Mouse (Mus musculus): Measurements from ENCODE around the gene Gm10645.

The Gm10645 gene

DNA sequence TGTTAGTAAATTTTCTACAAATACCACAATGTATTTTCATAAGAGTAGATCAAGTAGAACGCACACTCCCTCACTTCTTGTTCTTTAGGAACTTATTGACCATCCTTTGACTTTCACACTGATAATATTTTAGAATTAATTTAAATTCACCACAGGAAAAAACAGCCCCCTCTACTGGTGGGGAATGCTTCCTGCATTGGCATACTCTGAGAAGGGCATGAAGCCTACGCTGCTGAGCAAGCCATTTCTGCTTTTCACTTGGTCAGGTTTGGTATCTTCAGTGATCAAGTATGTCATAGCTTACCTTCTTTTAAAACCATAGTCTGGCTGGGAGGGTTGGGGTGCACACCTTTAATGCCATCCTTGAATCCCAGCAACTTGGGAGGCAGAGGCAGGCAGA lies 3.7 kb upstream of the Gm10645 start:
- in situ Hi-C loops (cut with MboI; ENCODE audit: low sequenced_read_pairs) = no loop called here

DNA sequence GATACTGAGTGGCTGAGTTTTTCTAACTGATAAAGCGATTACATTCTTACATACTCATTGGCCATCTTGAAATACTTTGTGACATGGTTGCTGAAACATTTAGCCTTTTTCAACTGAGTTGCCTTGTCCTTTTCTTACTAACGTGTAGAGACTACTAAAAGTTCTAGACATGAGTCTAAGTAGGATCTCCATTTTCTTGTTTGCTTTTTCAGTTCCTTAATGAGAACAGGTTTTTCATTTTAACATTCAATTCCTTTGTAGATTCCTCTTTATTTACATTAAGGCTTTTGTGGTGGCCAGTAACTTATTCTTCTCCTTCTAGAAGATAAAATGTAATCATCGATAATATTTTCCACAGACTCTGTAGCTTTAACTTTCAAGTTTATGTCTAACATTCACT lies 3.2 kb upstream of the Gm10645 start:
- in situ Hi-C loops (cut with MboI; ENCODE audit: low sequenced_read_pairs) = no loop called here

DNA sequence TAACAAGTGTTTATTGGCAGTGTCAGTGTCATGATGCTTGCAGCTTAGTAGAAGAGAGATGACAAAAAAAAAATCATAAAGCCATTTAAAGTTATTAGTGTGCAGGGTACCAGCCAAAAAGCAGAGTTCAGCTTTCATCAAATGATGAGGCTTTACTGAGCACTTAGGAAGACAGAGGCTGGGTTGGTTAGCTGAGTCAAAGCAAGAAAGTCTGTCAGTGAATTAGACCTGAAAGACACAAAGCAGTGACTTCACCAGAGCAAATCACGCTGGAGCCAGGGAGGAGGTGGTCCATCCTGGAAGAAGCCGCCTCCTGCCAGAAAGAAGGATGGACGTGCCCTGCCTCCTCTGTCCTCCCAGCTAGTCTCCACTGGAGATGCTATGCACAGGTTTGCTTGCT lies 2.0 kb upstream of the Gm10645 start:
- in situ Hi-C loops (cut with MboI; ENCODE audit: low sequenced_read_pairs) = no loop called here

DNA sequence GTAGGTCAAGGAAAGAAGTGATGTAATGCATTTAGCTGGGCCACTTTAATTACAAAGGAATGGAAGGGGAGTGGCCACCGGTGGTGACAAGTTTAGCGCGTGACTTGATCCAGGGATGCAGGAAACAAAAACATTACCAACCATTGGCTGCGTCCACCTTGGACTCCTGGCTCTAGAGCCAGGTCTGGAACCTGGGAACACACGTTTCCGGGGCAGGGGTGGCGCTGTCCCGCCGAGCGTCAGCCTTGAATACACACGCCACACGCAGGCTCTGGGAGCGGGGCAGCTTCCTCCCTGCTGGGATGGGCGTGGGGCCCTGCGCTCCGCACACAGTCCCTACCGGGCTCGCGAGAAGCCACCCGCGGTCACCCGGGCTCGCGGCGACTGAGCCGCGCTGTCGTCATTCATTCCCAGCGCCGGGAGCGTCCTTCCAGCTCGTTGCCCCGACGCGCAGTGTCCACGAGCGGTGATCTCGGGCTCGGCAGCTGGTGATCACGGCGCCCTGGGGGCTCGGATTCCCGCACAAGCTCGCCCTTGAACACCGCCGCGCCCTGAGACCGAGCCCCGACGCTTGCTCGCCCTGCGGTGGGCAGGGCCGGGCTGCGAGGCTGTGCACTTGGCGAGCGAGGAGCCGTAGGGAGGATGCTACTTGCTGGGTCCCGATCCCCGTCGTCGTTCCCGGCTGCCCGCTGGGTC lies 587 bp downstream of the Gm10645 start, which contains the start of gene Tbc1d9:
TSS of gene Tbc1d9 (plus strand) at position 118 of the 696 bp plus-strand sequence.
- in situ Hi-C loops (cut with MboI; ENCODE audit: low sequenced_read_pairs) = no loop called here

DNA sequence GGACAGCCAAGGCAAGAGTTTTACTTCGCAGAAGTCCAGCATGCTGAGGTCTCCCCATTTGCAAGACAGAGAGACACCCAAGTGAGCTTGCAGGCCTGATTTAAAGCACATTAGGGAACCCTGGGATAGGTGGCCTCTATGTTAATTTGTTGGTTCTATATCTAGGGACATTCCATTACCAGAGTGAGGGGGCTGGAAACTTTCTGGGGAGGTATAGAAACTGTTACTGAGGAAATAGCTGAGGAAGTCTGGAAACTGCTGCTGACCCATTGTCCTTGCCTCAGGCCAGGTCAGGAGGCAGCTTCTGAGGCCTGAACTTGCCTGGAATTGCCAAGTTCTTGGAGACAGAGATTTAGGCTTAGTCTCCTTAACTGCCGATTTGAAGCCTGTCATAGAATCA lies 5.4 kb downstream of the Gm10645 start:
- in situ Hi-C loops (cut with MboI; ENCODE audit: low sequenced_read_pairs) = no loop called here

DNA sequence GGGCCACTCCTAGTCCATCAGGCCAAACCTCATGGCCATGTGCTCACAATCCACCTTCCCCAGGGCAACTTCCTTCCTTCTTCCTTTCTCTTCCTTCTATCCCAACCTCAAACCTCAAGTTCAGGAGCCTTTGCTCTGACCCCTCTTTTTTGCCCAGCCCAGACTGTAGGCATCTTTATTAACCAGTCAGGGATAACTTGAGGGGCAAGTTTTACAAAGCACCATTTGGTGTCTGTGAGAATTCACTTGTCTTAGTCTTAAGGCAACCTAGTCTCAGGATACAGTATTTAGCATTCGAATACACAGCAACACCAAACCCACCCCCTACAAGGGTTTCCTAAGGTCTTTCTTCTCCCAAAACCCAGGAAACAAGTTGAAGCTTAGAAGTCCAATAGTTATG lies 6.4 kb downstream of the Gm10645 start:
- in situ Hi-C loops (cut with MboI; ENCODE audit: low sequenced_read_pairs) = loop anchor here (10.0 kb wide), 1 partner anchor 55 kb away; no protein-coding TSS in a partner anchor

DNA sequence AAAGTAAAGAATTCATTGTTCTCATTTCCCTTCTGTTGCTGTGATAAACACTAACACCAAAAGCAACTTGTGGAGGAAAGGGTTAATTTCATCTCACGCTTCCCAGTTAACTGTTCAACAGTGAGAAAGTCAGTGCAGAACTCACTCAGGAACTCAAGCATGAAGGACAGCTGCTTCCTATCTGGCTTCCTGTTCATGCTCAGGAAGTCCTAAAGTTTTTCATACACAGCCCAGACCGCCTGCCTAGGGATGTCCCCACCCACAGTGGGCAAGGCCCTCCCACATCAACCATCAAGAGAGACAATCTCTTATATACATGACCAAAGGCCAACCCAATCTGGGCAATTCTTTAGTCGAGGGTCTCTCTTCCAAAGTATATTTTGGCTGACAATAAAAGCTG lies 7.0 kb downstream of the Gm10645 start:
- in situ Hi-C loops (cut with MboI; ENCODE audit: low sequenced_read_pairs) = loop anchor here (10.0 kb wide), 1 partner anchor 54 kb away; no protein-coding TSS in a partner anchor

DNA sequence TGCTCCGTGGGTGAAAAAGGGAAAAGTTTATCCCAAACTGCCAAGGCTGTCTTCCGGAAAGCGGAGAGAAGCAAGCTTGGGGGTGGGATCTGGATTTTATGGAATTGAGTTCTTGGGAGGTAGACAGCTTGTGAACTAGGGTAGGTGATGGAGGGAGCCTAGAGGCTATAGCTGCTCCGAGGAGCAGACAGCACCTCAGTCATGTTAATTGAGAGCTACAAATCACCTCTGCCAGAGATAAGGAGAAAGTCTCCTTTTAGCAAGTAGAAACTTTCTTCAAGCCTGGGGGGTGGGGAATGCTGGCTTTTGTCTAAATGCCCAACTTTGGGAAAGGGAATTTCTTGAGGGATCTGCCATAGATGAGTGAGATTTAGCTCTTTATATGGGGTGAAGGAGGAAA lies 10.9 kb downstream of the Gm10645 start:
- in situ Hi-C loops (cut with MboI; ENCODE audit: low sequenced_read_pairs) = loop anchor here (10.0 kb wide), 1 partner anchor 50 kb away; no protein-coding TSS in a partner anchor

DNA sequence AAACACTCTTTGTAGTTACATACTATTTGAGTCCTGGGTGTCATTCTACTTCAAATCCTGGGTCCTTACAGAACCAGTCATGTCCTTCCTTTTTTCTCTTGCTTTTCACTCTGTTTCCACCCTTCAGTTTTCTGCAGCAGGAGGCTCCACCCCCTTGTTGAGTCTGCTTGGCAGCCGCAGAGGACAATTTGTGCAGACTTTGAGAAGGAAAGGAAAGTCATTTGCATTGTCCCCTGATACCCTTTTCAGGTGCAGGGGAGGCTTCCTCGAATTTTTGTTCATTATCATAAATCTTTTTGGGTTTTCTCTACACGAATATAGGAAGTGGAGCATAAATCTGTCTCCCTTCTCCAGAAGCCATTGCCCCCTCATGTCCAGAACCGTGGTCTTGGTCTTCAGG lies 13.5 kb downstream of the Gm10645 start:
- in situ Hi-C loops (cut with MboI; ENCODE audit: low sequenced_read_pairs) = loop anchor here (10.0 kb wide), 1 partner anchor 48 kb away; no protein-coding TSS in a partner anchor

DNA sequence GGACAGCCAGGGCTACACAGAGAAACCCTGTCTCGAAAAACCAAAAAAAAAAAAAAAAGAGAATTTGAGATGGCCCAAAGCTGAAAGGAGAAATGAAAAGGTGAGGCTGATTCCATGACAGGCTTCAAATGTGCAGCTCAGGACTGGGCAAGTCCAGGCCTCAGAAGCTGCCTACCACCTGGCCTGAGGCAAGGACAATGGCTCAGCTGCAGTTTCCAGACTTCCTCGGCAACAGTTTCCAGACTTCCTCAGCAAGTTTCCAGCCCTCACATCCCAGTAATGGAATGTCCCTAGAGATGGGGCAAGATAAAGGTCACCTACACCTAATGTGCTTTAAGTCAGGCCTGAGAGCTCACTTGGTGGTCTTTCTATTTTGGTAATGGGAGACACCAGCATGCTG lies 13.9 kb downstream of the Gm10645 start:
- in situ Hi-C loops (cut with MboI; ENCODE audit: low sequenced_read_pairs) = loop anchor here (10.0 kb wide), 1 partner anchor 47 kb away; no protein-coding TSS in a partner anchor

DNA sequence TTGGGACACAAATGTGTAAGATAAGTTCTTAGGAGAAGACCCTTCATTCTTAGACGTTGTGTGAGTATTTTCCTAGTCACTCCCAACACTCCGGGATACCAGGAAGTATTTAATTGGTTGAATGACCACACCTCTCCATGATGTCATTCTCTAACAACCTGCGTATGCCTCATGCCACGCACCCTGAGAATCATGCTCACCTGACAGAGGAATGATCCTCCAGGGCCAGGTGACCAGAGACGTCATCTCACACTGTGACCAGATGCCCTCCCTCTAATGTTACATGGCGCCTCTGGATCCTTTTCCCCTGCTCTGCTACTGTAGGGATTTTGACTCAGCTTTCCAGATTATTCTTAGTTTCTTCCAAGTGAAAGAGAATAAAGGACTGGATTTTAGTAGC lies 16.8 kb downstream of the Gm10645 start:
- in situ Hi-C loops (cut with MboI; ENCODE audit: low sequenced_read_pairs) = no loop called here

DNA sequence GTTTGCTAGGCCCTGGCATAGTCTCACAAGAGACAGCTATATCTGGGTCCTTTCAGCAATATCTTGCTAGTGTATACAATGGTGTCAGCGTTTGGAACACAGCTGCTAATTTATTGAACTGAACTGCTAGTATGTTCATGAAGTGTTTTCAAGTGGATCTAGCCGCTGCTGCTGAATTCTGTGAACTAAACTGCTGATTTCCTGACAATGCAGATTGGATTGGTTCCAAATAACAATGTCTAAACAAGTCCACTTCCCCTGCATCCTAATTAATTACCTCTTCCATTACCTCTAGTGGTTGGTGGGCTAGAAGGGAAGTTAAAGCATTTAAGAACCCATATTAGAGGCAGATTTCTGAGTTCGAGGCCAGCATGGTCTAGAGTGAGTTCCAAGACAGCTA lies 20.5 kb downstream of the Gm10645 start:
- in situ Hi-C loops (cut with MboI; ENCODE audit: low sequenced_read_pairs) = no loop called here

DNA sequence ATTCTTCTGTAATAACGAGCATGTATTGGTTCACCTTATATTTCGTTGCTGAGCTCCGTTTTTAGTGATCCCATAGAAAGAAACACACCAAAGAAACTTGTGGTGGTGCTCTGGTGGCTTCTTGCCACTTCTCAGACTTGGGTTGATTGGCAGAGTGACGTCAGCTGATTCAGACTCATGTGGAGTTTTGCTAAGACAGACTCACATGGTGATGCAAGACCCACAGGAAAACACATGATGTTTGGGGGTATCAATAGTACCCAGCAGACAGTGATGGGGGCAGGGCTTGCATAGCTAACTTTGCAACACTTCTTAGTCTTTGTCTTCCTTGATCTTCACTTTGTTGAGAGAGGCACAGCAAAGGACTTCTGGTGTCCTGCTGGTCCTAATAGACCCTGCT lies 21.4 kb downstream of the Gm10645 start:
- in situ Hi-C loops (cut with MboI; ENCODE audit: low sequenced_read_pairs) = no loop called here

DNA sequence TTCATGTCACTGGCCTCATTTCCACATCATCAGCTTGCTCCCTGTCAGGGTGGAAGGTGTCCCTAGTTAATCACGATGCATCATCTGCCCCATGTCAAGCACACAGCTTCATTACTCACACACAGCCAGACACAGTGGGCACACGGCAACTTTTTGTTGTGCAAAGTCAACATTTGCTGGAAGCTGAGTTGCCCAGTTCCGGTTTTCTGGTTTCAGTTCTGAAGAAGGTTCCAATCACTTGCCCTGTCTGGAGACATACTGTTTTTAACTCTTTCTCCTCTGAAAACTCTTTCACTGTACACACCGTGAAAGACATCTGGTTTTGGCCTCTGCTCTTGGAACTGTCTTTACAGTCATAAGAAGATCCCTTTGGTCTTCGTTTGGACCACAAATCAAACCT lies 24.6 kb downstream of the Gm10645 start:
- in situ Hi-C loops (cut with MboI; ENCODE audit: low sequenced_read_pairs) = no loop called here

DNA sequence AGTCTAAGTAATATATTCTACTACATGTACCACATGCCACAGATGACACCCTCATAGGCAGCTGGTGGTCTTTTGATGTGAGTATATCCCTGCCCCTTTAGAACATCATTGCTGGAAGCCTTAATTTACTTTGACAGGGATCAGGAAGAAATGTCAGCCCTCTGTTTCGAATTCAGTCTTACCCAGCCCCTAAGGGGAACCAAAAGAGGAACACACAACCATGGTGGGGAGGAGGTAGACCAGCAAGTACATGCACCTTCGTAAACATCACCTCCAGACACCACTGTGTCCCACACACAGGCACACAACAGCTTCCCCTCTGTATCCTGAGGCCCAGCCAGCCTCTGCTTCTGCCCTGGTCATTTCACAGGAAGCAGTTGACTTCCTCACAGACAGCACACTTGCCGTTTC lies 25.3 kb downstream of the Gm10645 start:
- in situ Hi-C loops (cut with MboI; ENCODE audit: low sequenced_read_pairs) = no loop called here

DNA sequence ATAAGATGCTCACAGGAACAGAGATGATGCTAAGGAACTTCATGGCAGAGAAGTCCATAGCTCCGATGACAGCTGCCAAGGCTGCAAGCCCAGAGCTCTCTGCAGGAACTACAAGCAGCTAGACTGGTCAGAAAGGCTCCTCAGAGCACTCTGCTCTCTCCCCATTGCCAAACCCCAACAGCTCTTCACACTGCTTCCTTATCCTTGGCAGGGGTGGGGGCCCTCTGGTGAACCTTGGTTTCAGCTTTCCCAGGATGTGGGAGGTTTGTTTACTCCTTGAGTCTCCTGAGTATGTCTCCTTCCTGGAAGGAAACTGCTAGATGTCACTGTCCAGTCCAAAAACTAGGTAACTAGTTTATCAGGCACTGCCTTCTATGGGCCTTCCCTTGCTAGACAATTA lies 25.9 kb downstream of the Gm10645 start:
- in situ Hi-C loops (cut with MboI; ENCODE audit: low sequenced_read_pairs) = no loop called here

DNA sequence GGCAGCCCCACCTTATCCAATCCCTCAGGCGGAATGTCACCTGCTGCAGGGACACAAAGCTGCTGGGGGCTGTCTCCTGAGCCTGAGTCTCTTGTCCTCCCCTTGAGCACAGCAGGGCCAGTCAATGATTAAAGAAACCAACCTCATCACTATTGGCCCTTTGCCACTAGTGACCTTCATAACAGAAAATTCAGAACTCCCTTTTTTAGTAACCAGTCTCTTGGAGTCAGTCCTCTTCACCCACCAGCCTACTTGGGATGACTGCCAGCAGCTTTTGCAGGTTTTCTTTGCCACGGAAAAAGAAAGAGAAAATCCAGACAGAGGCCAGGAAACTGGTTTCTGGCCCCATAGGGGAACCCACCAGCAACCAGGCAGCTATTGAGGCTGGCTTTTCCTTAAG lies 30.9 kb downstream of the Gm10645 start:
- in situ Hi-C loops (cut with MboI; ENCODE audit: low sequenced_read_pairs) = no loop called here
